Mouse (Mus musculus) layer of hippocampus, adult 6 months (tissue): ENCODE results near the gene Sod2. TPM values are rescaled to one million over a fixed set of nuclear protein-coding genes. Genes with fewer than 3 reads are reported as not detected.

Source experiments
- long read RNA-seq, 2 experiments: library from polyadenylated mRNA; unstranded; transcript quantifications; one replicate each; pipeline ENCODE4 v2.0.0; 2019 to 2020
- polyA plus RNA-seq: library from polyadenylated mRNA; unstranded; fragments of <200 nt; fragmentation: Nextera tagmentation; gene quantifications from 2 replicates; pipeline ENCODE4 v1.2.3, GENCODE M21; 2021

Gene Sod2
- 249 and 282 TPM in 2 replicates for polyA plus RNA-seq
- long read RNA-seq, experiment 1, full-length matches to known transcripts, result 167 of 245 reads
- long read RNA-seq, experiment 1, partial matches to known transcripts, result 21 of 245 reads
- long read RNA-seq, experiment 1, other reads (novel, unspliced or antisense), result 57 of 245 reads
- long read RNA-seq, experiment 2, full-length matches to known transcripts, result 181 of 261 reads
- long read RNA-seq, experiment 2, partial matches to known transcripts, result 46 of 261 reads
- long read RNA-seq, experiment 2, other reads (novel, unspliced or antisense), result 34 of 261 reads

DNA sequence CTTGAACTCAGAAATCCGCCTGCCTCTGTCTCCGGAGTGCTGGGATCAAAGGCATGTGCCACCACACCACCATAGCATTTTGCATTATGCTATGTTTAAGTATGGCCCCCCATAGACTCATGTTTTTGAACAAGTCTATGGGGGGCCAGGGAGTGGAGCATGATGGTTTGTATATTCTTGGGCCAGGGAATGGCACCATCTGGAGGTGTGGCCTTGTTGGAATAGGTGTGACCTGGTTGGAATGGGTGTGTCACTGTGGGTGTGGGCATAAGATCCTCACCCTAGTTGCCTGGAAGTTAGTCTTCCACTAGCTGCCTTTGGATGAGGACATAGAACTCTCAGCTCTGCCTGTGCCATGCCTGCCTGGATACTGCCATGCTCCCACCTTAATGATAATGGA, at the start of gene Sod2:
TSS of gene Sod2 (plus strand) at position 301 of the 400 bp plus-strand sequence.

DNA sequence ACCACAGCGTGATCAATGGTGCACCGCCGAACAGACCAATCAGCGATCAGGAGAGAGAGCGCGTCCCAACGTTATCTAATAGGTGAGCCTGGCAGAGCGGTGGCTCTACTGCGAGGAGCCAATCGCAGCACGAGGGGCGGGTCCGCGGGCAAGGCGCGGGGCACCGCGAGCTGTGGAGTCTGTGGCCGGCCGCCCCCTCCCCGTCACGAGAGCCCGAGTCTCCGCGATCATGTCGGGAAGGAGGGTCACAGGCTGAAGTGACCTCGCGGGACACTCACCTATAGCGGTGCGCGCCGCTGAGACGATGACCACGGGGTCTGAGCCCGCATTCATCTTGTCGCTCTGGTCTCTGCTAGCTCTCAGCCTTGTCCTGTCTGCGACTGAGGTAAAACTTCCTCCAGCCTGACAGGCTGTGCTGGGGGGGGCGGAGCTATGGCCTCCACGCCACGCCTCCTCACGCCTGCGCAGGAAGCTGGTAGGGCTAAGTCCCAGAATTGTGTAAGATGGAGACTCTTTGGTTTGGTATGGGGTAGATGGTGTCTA, 46.2 kb upstream of the Sod2 start, which contains the start of gene Acat2:
TSS of gene Acat2 (minus strand) at position 417 of the 543 bp plus-strand sequence.

DNA sequence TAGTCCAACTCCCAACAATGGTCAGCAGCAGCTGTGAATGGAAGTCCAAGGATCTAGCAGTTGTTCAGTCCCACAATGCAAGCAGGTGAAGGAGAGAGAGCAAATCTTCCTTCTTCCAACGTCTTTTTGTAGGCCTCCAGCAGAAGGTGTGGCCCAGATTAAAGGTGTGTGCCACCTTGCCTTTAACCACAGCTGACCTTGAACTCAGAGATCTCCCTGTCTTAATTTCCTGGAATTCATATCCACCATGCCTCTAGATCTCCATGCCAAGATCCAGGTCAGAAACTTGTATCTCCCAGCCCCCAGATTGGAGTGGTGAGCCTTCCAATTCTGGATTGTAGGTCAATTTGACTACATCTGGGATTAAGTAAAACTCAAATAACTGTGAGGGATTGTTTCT, 12.6 kb upstream of the Sod2 start, which contains the start of gene Wtap:
TSS of gene Wtap (minus strand) at position 101 of the 400 bp plus-strand sequence.

DNA sequence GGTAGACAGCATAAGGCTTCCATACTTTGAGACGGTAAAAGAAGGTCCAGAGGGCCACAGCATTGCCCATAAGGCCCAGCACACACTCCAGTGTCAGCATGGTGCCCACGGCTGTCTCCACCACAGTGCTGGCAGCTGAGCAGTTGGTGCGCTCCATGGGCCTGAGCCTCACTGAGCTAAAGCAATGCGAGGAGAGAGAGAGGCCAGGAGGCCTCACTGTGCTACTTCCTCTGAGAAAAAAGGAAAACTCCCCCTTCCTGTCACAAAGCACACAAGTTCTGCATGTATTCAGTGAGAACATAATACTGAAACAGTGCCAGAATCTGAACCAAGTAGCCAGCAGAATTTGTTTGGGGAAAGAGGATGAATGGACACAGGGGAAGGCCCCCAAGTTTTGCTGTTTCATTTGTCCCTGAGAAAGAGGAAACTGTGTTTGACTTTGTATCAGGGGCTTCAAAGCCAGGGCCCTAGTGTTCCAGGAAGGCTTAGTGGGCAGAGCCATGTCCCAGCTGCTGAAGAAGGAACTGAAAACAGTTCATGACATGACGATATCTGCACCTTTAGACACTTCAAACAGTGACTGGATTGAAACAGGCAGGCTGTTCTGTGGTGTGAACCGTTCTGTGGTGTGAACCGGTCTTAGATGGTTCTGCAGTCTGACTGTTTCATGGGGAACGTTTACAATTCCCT, 45.6 kb downstream of the Sod2 start, which contains the start of gene Gpr31b:
TSS of gene Gpr31b (minus strand) at position 173 of the 690 bp plus-strand sequence.

DNA sequence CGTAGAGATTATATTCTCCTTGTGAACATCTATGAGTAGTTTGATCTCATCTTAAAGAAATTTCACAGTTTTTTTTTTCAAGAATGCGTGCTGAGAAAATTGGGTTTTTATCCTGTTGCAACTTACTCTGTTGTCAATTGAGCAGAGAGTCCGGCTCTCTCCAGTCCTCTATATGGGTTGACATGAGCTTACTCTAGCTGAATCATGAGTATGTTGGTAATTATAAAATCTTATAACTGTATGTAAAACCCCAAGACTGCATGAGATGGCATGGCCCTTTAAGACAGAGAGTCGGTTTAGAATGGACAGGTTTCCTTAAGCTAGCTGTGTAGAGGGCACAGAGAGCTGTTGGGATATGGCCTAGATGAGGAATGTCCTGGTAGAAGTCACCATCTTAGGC, 54.2 kb downstream of the Sod2 start, which contains the start of gene Tcp10b:
TSS of gene Tcp10b (plus strand) at position 301 of the 400 bp plus-strand sequence.

Other genes with a start within 250 kb of the Sod2 start
- 2.6 and 3.0 TPM in 2 replicates for gene Igf2r, start 237.2 kb upstream of the Sod2 start, polyA plus RNA-seq
- gene Mas1, start 138.7 kb upstream of the Sod2 start, polyA plus RNA-seq, result 28.0 and 35.5 TPM in 2 replicates
- not detected in 2 replicates for gene Mrgprh, start 130.8 kb upstream of the Sod2 start, polyA plus RNA-seq
- 0.31 and 0.90 TPM in 2 replicates for gene Pnldc1, start 96.6 kb upstream of the Sod2 start, polyA plus RNA-seq
- 191 and 205 TPM in 2 replicates for gene Tcp1, start 91.1 kb upstream of the Sod2 start, polyA plus RNA-seq
- gene Mrpl18, start 90.5 kb upstream of the Sod2 start, polyA plus RNA-seq, result 140 and 143 TPM in 2 replicates
- gene Acat3, start 66.2 kb upstream of the Sod2 start, polyA plus RNA-seq, result 3.1 and 4.7 TPM in 2 replicates
- gene Acat2, start 46.1 kb upstream of the Sod2 start, polyA plus RNA-seq, result 36.6 and 45.0 TPM in 2 replicates
- 52.3 and 72.0 TPM in 2 replicates for gene Wtap, start 12.7 kb upstream of the Sod2 start, polyA plus RNA-seq
- not detected in 2 replicates for gene Gpr31b, start 45.5 kb downstream of the Sod2 start, polyA plus RNA-seq
- gene Tcp10b, start 54.3 kb downstream of the Sod2 start, polyA plus RNA-seq, result 0.14 and 0.31 TPM in 2 replicates
- 0.06 TPM in 1 of 2 replicates, not detected in the other for gene Unc93a, start 125.0 kb downstream of the Sod2 start, polyA plus RNA-seq
- gene Smok2a, start 214.3 kb downstream of the Sod2 start, polyA plus RNA-seq, result not detected in 2 replicates
- not detected in 2 replicates for gene Smok2b, start 223.4 kb downstream of the Sod2 start, polyA plus RNA-seq